Mouse (Mus musculus) brain, embryonic 14.5 days (tissue): ENCODE data around the gene Hoxd8.

ENCODE experiments used
- CTCF ChIP-seq: fragments of 200-500 bp; IDR thresholded peaks from 2 replicates; pipeline ENCODE4 v1.5.1; 2012; ENCODE audit warnings: inconsistent platforms, mild to moderate bottlenecking, moderate library complexity, borderline replicate concordance; ENCODE audit not compliant: insufficient read depth, insufficient read length; ENCODE audit errors: extremely low read depth
- POLR2A ChIP-seq: fragments of 200-500 bp; IDR thresholded peaks from 2 replicates; pipeline ENCODE4 v1.6.1; 2012; ENCODE audit warnings: mild to moderate bottlenecking, inconsistent platforms, borderline replicate concordance; ENCODE audit not compliant: poor library complexity, insufficient read depth, insufficient read length, severe bottlenecking; ENCODE audit errors: extremely low read depth

DNA sequence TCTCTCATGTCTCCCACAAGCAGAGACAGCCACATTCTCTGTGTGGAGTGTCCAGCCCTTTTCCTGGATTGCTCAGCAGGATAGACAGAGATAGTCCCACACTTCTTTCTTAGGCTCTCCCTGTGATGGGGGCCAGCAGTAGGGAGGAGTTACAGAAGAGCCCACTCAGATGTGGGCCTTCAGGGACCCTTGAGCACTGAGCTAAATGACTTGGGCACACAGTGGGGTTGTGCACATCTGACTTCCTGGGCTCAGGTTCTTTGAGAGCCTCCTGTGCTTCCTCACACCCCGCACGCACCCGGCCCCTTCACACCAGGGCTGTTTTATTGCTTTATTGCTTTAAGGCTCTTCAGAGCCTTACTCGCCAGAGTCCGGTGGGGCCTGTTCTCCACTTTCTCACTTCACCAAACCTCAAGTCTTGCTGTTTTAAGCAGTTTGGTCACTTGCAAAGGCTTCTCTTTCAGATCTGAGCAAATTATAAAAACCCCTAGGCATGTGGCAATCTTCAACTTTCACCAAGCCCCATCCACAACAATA, 16.6 kb downstream of the Hoxd8 start:
- TF ChIP-seq CTCF (no peak), POLR2A (no peak)
